In genomic region chr1:72710753-72711653, GRCm38 (mm10) we compare ENCODE assay signal across 7 mouse cellular contexts. TPM values are rescaled to one million over a fixed set of nuclear protein-coding genes. Genes with fewer than 3 reads are reported as not detected.
A peak's percentile ranks its signal among the peaks of the same experiment; 100 is the strongest.
DNase-seq lines count a peak whose midpoint lies in the region; ATAC-seq lines count a peak whose summit lies in the region.

Gene Rpl37a (plus strand): TSS chr1:72711290.

- peak within 1 kb of the TSS; percentile 67 for H3K4me2 ChIP-seq in intestine, embryonic 16.5 days (ENCODE audit: low read depth, low read length)
- H3K4me2 ChIP-seq in midbrain, embryonic 11.5 days = peak within 1 kb of the TSS; percentile 77

- peaks cover 9% of the 10 kb centered on the region for H3K4me1 ChIP-seq in intestine, embryonic 16.5 days (ENCODE audit: control insufficient read depth, insufficient read depth, low read length)
- peaks cover 11% of the 10 kb centered on the region for H3K4me1 ChIP-seq in midbrain, embryonic 11.5 days (ENCODE audit: control insufficient read depth, insufficient read depth, low read length)

- no peaks in the 10 kb centered on the region for H3K27me3 ChIP-seq in intestine, embryonic 16.5 days (replicated peaks; ENCODE audit: control insufficient read depth, insufficient read depth, low read length)
- H3K27me3 ChIP-seq in midbrain, embryonic 11.5 days (ENCODE audit: control insufficient read depth, insufficient read depth, low read length) = no peaks in the 10 kb centered on the region

- WGBS in intestine, embryonic 16.5 days = 2% methylated on average over 68 of the region's 68 CpGs
- WGBS in midbrain, embryonic 11.5 days = 4% methylated on average over 68 of the region's 68 CpGs

- no peaks in the 10 kb centered on the region for H3K9me3 ChIP-seq in intestine, embryonic 16.5 days (ENCODE audit: control insufficient read depth, low read length)
- no peaks in the 10 kb centered on the region for H3K9me3 ChIP-seq in midbrain, embryonic 11.5 days (ENCODE audit: control insufficient read depth, low read length)

- ATAC-seq in intestine, embryonic 16.5 days = peak; percentile 93
- ATAC-seq in midbrain, embryonic 11.5 days (ENCODE audit: low FRiP score) = peak; percentile 92

- peak within 1 kb of the TSS; percentile 80 for H3K9ac ChIP-seq in intestine, embryonic 16.5 days (ENCODE audit: low read depth, low read length)
- peak within 1 kb of the TSS; percentile 81 for H3K9ac ChIP-seq in midbrain, embryonic 11.5 days (ENCODE audit: low read length)

- H3K27ac ChIP-seq in intestine, embryonic 16.5 days (ENCODE audit: low read length) = peak within 1 kb of the TSS; percentile 93
- peak within 1 kb of the TSS; percentile 80 for H3K27ac ChIP-seq in midbrain, embryonic 11.5 days (ENCODE audit: low read depth, low read length)

- H3K36me3 ChIP-seq in intestine, embryonic 16.5 days (ENCODE audit: control insufficient read depth, insufficient read depth, low read length) = peaks cover 5% of the 10 kb centered on the region
- H3K36me3 ChIP-seq in midbrain, embryonic 11.5 days (ENCODE audit: control insufficient read depth, insufficient read depth, low read length) = peaks cover 3% of the 10 kb centered on the region; the same call in 1 of the 2 replicates

- H3K4me3 ChIP-seq in intestine, embryonic 16.5 days (ENCODE audit: low read length) = peak within 1 kb of the TSS; percentile 66
- H3K4me3 ChIP-seq in midbrain, embryonic 11.5 days (ENCODE audit: low read depth, low read length) = peak within 1 kb of the TSS; percentile 71

- intact Hi-C loops in left cerebral cortex, postnatal 36 days (cut with DNase I) = no loop called here

- DNase-seq in adrenal gland, adult 2 months = peak; percentile 94
- DNase-seq in embryo, embryonic 11.5 days (ENCODE audit: low read depth, low spot score) = peak; percentile 92
- peak; percentile 94 to 95 for DNase-seq in gastrocnemius, postnatal 4 days (ENCODE audit: low spot score in 2 of 2)
- DNase-seq in left cerebral cortex, postnatal 36 days (ENCODE audit: low spot score in 2 of 2) = peak; percentile 97 to 98
- peak; percentile 99 for DNase-seq in midbrain, embryonic 11.5 days (ENCODE audit: low spot score, missing footprints)
- peak; percentile 95 for DNase-seq in skeletal muscle tissue, adult 2 months (ENCODE audit: low read depth, low spot score)

RNA-seq across cellular contexts. Expression of gene Rpl37a, which starts in this region (rescaled TPM):
- total RNA-seq in adrenal gland, adult 2 months (2021) = 1,000 to 10,000 TPM in 1 of 2 experiments, 100 to 1,000 TPM in 1; 836 to 1,053 TPM
- polyA plus RNA-seq in adrenal gland, adult 2 months (2012; rRNA removed) = 128 and 138 TPM in 2 replicates
- total RNA-seq in gastrocnemius, postnatal 4 days (2021) = 1,000 to 10,000 TPM; 1,201 to 1,311 TPM
- polyA plus RNA-seq in intestine, embryonic 16.5 days (2015; fragmentation: Nextera tagmentation; extraction: Ambion mirVana) = 1,552 and 1,622 TPM in 2 replicates
- total RNA-seq in left cerebral cortex, postnatal 36 days (2021) = 100 to 1,000 TPM; 500 to 588 TPM
- 1,496 and 1,598 TPM in 2 replicates for polyA plus RNA-seq in midbrain, embryonic 11.5 days (2014; fragmentation: Nextera tagmentation; extraction: Ambion mirVana)

Comparison
In these comparisons a context has a peak if more than half of its experiments do, and no peak if none do; other contexts are left out.
1. Peak in every context shown above with its lines: DNase-seq, ATAC-seq, H3K4me3 ChIP-seq and H3K27ac ChIP-seq.
2. RNA of gene Rpl37a (polyA plus RNA-seq): 1,552 to 1,622 TPM in intestine, embryonic 16.5 days and 1,496 to 1,598 TPM in midbrain, embryonic 11.5 days; 128 to 138 TPM in adrenal gland, adult 2 months; every median in the first group is over 10 times any median in the second.